Mouse (Mus musculus) hematopoietic stem cell, adult 5-6 weeks (primary cell): ENCODE results near the gene Gk2. TPM values are rescaled to one million over a fixed set of nuclear protein-coding genes. Genes with fewer than 3 reads are reported as not detected.

ENCODE experiments used
- ATAC-seq, 2 experiments: fragments of 125-278 bp in 1 of 2; replicated peaks in 1 of 2; 2 replicates each; pipeline ENCODE4 v1.8.0; 2016 to 2017; ENCODE audit warnings: inconsistent platforms in 2 of 2, mild to moderate bottlenecking in 2 of 2, moderate number of reproducible peaks in 2 of 2, low read depth in 1 of 2, moderate TSS enrichment in 1 of 2; ENCODE audit not compliant: low FRiP score in 2 of 2, poor library complexity in 2 of 2, severe bottlenecking in 2 of 2, insufficient read depth in 1 of 2, low TSS enrichment in 1 of 2
- total RNA-seq: library from RNA; stranded (forward); fragments of 172-1452, 232-1000 nt; gene quantifications from 2 replicates; pipeline ENCODE4 v1.2.3, GENCODE M21; 2017

Gene Gk2
- not detected in 2 replicates for total RNA-seq

GRCm38 (mm10) chr5:97456816-97457215 lies at the start of gene Gk2:
TSS of gene Gk2 (minus strand) at chr5:97457021.
- ATAC-seq, result no peak

GRCm38 (mm10) chr5:97498041-97498440 lies 41.2 kb upstream of the Gk2 start:
- no peak for ATAC-seq

DNA sequence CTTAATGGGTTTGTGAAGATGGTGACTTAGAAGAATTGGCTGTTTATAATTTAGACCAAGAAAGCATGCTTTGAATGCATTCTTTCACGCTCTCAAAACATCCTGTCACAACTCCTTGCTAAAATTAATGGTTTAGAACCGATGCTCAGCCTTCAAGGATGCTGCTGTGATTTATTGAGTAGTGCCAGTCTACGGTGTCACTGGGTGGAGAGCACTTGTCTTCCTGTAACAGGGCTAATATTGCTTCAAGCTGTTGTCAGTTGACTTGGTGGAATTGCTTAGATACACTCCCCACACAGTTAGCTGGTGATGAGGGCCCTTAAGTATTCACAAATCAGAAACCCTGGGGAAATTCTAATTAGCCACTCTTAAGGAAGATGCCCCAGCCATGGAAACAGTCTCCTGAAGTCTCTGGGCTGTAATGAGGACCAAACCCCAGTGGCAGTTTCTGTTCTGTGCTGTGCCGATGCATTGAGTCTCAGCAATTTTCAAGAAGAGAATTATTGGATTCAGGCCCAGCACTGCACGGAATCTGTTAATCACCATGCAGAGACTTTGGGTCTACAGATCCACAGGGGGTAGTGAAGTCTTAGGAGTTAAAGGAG lies 38.8 kb upstream of the Gk2 start:
- no peak for ATAC-seq

GRCm38 (mm10) chr5:97493421-97493820 lies 36.6 kb upstream of the Gk2 start:
- no peak for ATAC-seq

- no peak for ATAC-seq
These were observed 29.3 kb upstream of the Gk2 start for GRCm38 (mm10) chr5:97486141-97486540.

- ATAC-seq, result no peak
These were observed 23.2 kb upstream of the Gk2 start for GRCm38 (mm10) chr5:97479991-97480390.

DNA sequence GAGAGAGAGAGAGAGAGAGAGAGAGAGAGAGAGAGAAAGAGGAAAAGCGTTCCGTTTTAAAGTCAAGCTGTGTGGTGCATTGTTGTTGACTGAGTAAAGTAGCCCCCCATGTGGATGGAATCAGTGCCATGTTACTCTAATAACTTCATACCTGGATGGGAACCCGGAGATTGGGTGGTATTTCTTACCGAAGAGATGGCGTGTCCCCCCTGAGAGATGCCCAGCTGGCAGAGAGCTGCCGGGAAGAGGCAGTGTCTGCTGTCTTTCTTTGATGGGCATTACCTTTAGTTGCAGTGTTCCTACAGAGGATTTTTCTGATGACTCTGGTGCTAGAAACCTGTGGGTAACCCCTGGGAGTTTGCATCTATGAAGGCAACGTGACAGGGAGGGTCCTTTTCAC lies 10.4 kb upstream of the Gk2 start:
- no peak for ATAC-seq

- no peak for ATAC-seq
These were observed 9.8 kb upstream of the Gk2 start for GRCm38 (mm10) chr5:97466430-97467158.

DNA sequence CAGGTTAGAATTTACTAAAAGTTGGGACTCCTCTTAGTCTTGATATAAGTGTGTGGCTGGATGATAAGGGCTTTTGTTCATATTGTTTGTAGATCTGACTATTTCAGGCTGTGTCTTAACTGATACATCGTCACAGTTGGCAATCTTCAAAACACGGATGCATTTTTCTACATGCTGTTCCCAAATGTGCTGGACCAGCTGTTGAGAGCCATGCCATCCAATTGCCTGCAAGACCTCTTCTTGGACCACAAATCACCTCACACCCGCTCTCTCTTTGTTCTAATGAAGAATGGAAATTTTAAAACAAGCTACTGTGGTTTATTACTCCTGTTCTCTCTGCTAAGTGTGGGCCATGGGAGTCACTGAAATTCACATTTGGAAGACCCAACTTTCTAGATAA lies 9.1 kb upstream of the Gk2 start:
- no peak for ATAC-seq

DNA sequence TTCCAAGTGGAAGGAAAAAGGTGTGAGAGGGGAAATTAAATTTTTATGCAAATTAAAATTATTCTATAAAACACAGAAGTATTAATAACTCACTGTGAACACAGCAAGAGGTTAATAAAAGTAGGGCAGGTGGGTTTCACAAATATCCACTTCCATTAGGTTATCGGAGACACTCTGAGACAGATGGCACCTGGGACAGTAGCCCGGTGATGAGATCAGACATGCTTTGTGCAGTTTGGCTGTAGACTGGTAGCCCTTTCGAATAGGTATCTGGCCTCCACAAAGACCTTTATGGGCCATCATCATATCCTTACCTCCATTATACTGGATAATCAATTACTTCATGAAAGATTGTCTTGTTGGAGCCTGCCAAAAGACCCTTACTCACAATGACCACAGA lies 6.0 kb upstream of the Gk2 start:
- ATAC-seq, result no peak

GRCm38 (mm10) chr5:97451451-97451850 lies 5.4 kb downstream of the Gk2 start:
- ATAC-seq, result no peak

- ATAC-seq, result no peak
These were observed 12.6 kb downstream of the Gk2 start for GRCm38 (mm10) chr5:97444191-97444590.

DNA sequence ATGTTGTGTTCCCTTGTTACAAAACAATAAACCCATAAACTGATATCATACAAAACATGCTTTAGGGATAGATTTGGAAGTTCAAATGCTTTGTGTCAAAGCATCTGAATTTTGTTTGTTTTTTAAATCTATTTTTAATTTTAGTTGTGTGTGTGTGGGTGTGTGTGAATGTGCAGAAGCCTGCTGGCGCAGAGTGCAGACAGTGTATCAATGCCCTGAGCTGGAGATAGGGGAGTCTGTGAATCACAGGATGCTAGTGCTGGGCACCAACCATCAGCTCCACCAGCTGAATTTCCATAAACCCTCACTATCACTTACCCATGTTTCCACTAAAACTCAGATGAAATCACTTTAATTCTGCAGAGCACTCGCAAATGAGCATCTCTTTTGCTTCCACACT lies 24.3 kb downstream of the Gk2 start:
- no peak for ATAC-seq

DNA sequence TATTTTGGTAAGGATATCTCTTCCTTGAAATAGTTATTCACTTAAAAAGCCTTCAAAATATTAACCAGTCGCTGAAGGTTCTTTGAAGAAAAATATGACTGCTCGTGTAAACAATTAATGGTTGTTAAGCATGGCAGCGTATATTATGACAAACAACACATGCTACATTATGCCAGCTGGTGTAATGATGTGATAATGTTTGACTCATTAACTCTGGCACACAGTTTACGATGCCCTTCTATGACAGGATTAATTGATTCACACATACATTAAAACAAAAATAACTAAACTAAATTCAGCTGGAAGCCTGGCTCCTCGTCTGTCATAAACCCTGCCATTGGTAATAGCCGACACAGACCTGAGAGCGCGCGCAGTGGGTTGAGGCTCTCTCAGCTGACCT lies 26.8 kb downstream of the Gk2 start:
- ATAC-seq, result no peak

DNA sequence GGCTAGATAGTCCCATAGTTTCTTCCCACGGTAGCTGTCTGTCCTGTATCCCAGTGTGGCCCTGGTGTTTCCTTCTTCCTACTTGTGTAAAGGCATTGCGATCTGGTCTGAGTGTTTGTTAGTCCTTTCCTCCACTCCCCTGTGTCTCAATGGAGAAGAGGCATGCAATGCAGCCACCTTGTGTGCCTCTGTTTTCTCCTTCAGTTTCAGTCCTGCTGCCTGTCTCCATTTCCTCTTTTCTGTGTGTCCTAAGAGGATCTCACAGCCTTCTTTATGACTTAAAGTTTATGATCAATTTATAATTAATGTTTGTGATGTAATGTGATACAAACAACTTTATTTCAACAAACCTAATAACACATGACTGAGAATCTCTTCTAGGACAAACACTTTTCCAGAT lies 35.2 kb downstream of the Gk2 start:
- no peak for ATAC-seq

DNA sequence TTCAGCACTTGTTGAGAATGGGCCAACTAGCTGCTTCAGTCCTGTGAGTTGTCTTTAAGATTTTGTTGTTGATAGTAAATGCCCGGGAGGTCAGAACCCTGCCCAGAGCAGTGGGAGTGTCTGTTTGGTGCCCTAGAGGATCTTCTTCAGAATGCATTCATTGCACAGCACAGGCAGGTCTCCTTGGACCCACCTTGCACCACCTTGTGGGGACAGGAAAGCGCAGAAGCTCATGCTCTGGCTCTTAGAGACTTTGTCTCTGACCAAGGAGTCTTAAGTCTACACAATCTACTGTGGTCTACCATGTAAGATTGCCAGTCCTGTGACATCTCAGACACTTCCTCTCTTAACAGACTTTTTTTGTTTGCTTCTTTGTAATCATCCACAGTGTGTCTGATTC lies 39.6 kb downstream of the Gk2 start:
- ATAC-seq, result peak in 1 of 2 experiments; percentile 49; a peak in 1 of 4 replicates

DNA sequence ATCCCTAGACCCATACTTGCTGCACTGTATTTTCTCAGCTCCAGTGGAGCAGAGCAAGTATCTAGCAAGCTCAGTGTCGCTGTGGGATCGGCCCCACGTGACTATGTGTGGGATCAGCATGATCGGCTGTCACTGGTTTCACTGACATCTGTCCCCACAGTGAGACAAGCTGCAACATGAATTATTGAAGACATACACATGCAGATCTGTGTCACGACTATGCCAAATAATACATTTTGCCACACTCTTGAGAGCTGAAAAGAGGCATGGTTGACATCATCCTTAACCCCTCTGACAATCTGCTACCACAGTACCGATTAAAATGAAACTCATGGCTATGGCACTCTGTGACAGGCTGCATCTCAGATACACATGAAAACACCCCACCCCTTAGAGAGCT lies 41.0 kb downstream of the Gk2 start:
- ATAC-seq, result no peak

GRCm38 (mm10) chr5:97413716-97414115 lies 43.1 kb downstream of the Gk2 start:
- ATAC-seq, result no peak

- ATAC-seq, result no peak
These were observed 46.6 kb downstream of the Gk2 start for GRCm38 (mm10) chr5:97410190-97410589.
